Mouse (Mus musculus): Measurements from ENCODE around the gene Slc17a9.

The Slc17a9 gene

DNA sequence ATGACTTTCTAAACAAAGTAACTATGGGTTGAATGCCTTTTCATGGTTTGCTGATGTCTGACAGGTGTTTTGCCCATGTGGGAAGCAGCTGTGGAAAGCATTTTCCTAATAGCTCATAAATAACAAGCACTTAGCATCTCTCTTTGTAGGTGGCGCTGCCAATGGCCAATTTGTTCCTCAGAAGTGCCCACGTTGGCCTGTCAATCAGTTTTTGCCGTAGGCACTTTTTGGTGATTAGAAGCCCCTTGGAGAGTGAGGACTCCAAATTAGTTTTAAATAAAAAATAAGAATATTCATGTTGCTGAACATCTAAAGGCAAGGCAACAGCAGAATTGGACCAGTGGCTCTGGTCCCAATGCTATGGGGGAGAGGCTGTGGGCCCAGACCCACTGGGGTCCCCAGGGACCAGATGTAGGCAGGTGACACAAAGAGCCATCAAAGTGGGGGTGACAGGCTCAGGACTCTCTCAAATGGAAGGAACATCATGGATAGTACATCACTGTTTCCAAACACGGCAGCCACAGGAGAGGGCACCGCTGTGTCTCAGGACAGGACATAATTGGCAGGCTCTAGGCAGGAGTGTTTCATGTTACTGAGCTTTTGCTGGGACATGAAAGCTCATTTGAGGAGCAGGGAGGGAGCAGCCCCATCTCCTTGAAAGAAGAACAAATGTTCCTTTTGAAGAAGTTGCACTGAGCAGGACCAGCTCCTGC, 30.1 kb downstream of the Slc17a9 start:
- no peak for DNase-seq (ENCODE audit: extremely low read depth, low read depth)

DNA sequence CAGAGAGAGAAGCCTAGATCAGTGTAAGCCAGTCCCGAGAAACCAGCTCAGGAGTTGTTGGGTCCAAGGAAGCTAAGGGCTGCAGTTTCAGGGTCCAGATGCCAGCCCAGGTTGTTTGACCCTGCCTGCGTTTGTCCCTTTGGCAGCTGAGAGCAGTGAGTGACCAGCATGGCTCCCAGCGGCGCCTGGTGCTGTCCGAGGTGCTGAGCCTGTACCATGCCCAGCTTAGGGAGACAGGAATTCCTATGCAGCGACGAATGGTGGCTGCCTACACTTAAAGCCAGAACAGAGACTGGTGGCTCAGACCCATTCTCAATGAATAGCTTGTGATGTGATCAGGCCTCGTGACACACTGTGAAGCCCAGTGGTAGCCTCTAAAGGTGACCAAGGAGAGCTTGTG, 30.8 kb downstream of the Slc17a9 start:
- no peak for DNase-seq (ENCODE audit: extremely low read depth, low read depth)

DNA sequence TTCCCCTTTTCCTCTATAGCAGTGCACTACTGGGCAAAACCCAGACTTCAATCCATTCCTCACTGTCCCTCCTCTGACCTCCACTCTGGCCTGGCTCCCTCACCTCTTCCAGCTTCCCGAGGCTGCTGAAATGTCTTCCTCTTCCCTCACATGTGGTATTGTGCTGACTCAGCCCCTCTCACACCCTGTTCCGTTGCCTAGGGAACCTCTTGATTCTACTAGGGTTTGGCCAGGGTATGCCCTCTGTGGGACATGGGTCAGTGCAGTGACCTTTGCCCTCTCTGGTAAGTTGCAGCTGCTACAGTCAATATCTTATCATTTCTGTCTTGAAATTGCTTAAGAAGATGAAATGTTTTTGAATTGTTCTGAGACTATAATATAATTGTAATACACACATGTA, 31.7 kb downstream of the Slc17a9 start:
- DNase-seq (ENCODE audit: extremely low read depth, low read depth) = no peak

DNA sequence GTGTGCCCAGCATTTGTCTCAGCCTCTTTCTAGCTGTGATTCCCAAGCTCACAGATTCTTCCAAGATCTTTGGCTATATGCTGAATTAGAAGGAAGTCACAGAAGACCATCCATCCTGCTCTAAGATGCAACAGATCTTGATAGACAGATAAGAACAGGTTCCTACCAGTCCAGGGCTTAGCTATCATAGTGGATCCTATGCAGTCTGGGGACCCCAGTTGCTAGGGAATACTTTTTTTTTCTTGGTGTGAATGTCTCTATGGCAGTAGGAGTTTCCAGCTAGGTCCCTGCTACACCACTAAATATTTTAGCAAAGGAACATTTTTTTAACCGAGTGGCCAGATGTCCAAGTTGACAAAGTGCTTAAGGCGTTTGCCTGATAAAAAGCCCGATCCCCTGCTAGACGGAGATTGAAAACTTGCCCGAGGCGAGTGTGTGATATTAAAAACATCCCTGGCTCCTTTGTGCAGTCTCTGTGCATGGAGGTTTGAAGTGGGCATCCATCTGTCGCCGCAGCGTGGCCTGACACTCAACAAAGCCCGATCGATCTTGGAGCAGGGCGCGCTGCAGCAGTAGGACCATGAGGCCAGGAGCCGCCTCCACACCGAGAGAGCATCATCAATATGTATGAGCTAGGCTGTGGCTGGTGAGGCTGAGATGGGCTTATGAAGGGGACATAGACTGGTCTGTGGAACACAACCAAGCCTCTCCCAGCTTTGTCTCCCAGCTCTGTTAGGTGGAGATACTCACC, 33.6 kb downstream of the Slc17a9 start:
- DNase-seq (ENCODE audit: extremely low read depth, low read depth) = no peak

DNA sequence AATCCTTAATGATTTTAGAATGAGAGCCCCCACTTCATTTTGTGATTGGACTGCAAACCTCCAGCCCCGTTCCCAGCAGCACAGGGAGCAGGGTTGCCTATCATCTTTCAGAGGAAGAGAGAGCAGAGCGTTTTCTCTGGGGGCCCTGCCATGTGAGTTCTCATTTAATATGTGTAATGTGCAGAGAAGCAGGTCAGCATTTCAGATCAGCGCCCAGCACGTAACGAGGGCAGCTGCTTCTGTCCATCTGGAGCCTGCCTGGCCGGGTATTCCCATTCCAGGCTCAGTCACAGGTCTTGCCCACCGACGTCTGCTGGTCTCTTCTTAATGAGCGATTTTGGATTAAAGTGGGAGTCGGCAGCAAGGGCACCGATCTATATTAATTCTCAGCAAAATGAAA, 39.9 kb downstream of the Slc17a9 start:
- no peak for DNase-seq (ENCODE audit: extremely low read depth, low read depth)

DNA sequence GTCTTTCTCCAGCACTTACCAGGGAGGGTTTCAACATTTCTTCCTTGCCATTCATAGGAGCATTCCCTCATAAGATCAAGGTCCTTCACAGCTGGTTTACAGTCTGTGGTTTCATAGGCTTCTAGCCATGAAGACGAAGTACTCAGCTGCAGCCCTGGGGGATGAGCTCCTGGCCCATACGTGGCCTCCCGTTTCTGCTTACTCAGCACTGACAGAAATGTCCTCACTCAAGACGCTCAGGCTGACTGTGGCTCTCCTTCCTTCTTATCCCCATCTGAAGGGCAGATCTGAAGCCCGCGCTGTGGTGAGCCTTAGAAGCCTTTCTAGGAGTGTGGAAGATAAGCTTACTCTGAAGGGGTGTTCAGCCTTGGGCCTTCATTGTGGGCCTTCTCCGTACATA, 40.6 kb downstream of the Slc17a9 start:
- DNase-seq (ENCODE audit: extremely low read depth, low read depth) = no peak

DNA sequence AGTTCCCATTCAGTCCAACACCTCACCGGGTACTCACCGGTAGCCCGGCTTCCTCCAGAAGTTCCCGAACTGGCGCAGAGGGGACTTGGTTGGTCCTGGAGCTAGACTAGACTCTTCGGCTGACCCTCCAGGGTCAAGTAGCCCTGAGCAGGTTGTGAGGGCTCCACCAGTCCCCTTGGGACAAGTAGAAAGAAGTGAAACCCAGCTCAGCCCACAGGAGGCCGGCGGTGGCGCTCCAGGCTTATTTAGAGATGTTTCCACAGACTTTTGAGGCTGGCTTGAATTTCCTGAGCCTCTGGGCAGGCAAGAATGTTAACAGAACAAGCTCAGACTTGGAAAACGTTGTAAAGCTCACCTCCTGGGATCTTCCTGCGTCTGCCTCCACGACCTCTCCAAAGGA, 50.2 kb downstream of the Slc17a9 start:
- DNase-seq (ENCODE audit: extremely low read depth, low read depth) = no peak

DNA sequence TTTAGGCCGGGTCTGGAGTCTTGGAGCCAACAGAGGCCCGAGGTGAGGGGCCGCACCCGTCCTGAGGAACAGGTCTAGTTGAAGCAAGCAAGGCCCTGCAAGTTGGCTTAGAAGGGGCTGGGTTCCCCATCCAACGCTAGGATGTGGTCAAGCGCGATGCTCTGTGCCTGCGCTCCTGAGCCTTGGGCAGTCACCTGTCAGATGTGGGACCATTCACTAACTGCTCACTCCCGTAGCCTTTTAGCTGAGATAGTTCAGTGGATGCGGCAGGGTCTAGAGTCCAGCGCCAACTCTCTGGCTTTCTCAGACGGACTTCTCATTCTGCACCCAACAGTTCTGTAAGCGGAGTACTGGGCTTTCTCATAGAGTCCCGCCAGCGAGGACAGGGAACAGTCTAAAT, 50.6 kb downstream of the Slc17a9 start:
- DNase-seq (ENCODE audit: extremely low read depth, low read depth) = no peak

DNA sequence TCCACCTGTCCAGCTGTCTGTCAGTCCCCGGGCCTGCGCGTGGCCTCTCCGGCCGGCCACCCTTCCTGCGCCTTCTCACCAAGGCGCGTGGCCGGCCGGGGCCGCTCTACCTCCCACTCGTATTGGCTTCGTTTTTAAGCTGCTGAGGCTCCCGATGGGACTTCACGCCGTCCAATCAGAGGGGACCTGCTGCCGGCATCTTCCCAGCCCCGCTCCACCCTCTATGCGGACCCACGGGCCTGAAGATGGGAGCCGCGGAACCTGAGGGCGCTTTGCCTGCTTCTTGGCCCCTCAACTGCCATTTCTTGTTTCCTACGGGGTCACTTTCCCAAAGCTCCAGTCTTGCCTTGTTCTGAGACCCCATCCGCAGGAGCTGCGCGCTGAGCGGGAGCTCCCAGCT, 51.7 kb downstream of the Slc17a9 start, which contains the start of gene Bhlhe23:
Gene Bhlhe23 (minus strand): TSS at position 108 of the 400 bp plus-strand sequence.
- no peak for DNase-seq (ENCODE audit: extremely low read depth, low read depth)

DNA sequence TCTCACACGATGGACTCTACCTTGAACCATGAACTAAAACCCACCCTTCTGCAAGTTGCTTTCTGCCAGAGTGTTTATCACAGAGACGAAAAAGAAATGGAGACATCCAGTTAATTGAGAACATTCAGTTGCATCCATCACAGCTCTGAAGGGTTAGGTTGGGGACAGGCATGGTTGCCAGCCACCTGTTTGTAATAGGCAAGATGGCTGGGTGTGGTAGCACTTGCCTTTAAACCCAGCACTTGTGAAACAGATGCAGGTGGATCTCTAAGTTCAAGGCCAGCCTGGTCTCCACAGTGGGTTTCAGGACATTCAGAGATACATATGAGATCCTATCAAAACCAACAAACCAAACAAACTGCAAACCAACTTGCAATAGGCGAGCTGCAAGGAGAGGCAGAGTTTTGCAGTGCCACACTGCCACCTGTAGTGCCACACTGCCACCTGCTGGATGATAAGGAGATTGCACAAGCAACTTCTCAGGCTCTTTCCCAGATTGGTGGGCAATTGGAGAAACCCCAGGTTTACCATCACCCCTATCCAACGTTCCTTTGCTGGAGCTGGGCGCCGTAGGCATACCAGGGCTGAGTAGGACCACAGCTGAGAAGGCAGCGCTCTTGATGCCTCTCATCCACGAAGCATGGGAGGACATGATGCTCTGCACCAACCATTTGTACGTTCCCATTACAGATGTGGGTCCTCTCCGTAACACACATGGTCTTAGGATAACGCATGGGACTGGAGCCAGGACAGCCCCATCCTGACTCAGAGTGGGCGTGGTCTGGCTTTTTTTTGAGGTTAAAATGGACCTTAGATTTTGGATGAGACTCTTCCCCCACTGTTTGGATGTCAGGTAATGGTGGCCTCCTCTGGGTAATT, 54.4 kb downstream of the Slc17a9 start:
- peak; percentile 6 for DNase-seq (ENCODE audit: extremely low read depth, low read depth)

DNA sequence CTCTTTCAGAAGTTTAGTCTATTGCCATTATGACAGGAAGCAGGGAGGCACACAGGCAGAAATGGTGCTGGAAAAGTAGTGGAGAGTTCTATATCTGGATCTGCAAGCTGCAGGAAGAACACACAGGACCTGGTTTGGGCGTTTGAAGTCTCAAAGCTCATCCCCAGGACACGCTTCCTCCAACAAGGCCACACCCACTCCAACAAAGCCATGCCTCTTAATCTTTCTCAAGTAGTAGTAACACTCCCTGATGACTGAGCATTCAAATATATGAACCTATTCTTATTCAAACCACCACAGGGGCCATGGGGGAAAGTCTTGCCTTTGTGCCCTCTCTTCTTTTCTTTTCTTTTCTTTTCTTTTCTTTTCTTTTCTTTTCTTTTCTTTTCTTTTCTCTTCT, 55.2 kb downstream of the Slc17a9 start:
- DNase-seq (ENCODE audit: extremely low read depth, low read depth) = no peak

DNA sequence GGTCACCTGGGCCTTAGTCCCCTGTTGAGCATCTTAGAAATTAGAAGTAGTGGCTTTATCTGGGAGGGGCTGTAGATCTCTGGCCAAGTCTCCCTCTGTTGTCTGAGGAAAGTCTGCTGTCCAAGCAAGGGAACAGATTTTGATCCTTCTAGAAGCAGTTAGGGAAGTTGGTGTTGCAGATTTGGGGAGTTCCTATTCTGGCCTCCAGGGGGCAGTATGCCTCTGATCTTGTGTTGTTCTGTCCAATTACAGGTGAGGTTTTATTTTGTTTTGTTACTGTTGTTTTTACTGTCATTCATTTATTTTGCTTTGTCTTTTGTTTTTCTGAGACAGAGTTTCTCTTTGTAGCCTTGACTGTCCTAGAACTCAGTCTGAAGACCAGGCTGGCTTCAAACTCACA, 61.7 kb downstream of the Slc17a9 start:
- peak; percentile 19 for DNase-seq (ENCODE audit: extremely low read depth, low read depth)

DNA sequence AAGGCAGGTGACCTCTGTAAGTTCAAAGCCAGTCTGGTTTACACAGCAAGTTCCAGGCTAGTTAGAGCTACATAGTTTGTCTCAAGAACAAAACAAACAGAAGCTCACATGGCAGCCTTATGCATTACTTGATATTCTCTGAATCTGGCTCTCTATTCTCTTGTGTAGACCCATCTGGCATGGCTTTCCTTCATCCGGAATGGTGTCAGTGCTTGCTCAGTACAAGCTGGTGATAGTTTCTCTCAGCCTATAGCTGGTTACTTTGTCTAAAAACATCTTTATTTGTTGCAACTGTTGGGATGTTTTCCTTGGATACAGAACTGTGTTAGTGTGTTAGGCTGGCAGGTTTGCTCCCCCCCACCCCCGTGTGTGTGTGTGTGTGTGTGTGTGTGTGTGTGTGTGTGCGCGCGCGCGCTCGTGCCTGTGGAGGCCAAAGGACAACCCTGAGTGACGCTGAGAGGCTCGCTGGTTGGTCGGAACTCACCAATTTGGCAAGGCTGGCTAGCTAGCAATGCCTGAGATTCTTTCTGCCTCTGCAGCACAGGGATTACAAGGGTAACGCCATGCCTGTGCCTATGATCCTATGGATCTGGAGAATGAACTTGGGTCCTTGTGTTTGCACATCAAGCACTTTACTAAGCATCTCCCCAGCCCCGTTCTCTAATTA, 62.6 kb downstream of the Slc17a9 start:
- no peak for DNase-seq (ENCODE audit: extremely low read depth, low read depth)

DNA sequence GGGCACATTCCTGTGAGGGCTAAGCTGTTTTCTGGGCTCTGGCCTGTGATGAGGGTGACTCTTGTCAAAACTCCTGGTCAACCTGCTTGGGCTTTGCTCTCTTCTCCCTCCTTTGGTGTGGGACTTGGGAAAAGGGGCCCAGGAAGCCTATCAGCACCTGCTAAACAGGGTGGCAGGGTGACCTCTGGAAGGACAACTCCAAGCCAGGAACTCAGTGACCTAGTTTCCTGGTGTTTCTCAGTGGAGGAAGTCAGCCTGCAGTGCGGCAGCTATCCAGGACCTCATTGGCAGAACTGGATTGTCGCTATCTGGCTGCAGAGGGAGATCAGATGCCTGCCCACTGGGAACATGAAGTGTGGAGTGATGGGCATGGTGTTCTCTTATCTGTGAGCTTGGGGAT, 63.3 kb downstream of the Slc17a9 start:
- DNase-seq (ENCODE audit: extremely low read depth, low read depth) = no peak

DNA sequence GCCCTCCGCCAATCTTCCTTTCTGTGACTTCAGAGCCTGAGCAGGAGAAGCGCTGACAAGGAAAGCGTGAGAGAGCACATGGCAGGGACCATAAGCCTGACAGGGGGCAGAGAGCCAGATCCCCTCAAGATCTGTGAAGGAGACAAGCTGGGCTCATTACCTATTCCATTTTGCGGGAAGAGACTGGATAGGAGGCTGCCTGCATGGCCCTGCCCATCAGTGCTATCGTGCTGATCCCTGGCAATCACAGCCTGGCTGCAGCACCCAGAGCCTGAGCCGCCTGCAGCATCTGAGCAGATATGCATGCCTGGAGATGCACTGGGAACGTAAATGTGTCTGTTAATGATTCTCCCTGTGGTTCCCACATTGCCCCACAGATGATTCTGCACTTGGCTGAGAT, 63.8 kb downstream of the Slc17a9 start:
- DNase-seq (ENCODE audit: extremely low read depth, low read depth) = no peak

DNA sequence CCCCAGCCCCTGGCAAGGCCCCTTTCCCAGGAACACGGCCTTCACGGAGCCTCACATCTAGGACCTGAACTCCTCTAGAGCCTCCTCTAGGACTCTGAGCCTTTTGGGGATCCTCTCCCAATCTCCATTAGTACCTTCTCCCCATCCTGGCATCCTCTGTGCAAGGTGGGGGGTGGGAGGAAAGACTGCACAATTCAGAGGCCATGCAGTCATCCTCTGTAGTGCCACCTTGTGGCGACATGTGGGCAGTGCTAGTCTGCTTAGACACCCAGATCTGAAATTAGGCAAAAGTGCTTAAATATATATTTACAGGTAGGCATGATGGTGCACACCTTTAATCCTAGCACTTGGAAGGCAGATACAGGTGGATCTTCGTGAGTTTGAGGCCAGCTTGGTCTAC, 66.6 kb downstream of the Slc17a9 start:
- DNase-seq (ENCODE audit: extremely low read depth, low read depth) = peak; percentile 11

Data from MEL-GATA-1-ER (cell line).